ENCODE assay signal across 28 mouse cellular contexts in genomic region chr1:177651219-177651618, GRCm38 (mm10).
DNase-seq lines count a peak whose midpoint lies in the region; ATAC-seq and TF ChIP-seq lines count a peak whose summit lies in the region.
"Had no signal": no experiment of that assay in that cellular context is flagged by ENCODE, and none has a peak within 500 bp of the region (broad histone marks: within the 10 kb centered on the region; RNA-seq: fewer than 3 reads in every experiment).

No protein-coding gene starts in this region.

- dilution Hi-C loops in CH12.LX (cut with MboI; ENCODE audit: extremely low pct_ligation_motif_present, extremely low pct_unique_long_range_greater_than_20kb, low sequenced_read_pairs): no loop called here

- TF ChIP-seq RAD21 in CH12.LX (IDR thresholded peaks at IDR 0.05; ENCODE audit: low read depth, low read length): no peak

- no peak overlapping the region for H3K4me3 ChIP-seq in CH12.LX (replicated peaks in 1 of 3; ENCODE audit: low read depth in 2 of 3, low read length in 2 of 3, poor library complexity in 1 of 3)
- H3K4me3 ChIP-seq: embryonic facial prominence, embryonic 10.5 days; embryonic facial prominence, embryonic 13.5 days; erythroblast, embryonic 14.5 days; forebrain, embryonic 12.5 days; forebrain, embryonic 15.5 days; hindbrain, embryonic 10.5 days; hindbrain, embryonic 13.5 days had no signal

- no peaks in the 10 kb centered on the region for H3K36me3 ChIP-seq in CH12.LX (replicated peaks in 1 of 2; ENCODE audit: control insufficient read depth in 1 of 2, insufficient read depth in 1 of 2, low read length in 1 of 2)
- H3K36me3 ChIP-seq: embryonic facial prominence, embryonic 10.5 days; embryonic facial prominence, embryonic 13.5 days; forebrain, embryonic 12.5 days; forebrain, embryonic 15.5 days; G1E; hindbrain, embryonic 10.5 days; hindbrain, embryonic 13.5 days had no signal

- H3K79me2 ChIP-seq in CH12.LX (replicated peaks; ENCODE audit: control insufficient read depth, extremely low read depth, insufficient read depth, poor library complexity, severe bottlenecking): no peaks in the 10 kb centered on the region

- H3K9me3 ChIP-seq in CH12.LX (replicated peaks; ENCODE audit: low read length): no peaks in the 10 kb centered on the region
- H3K9me3 ChIP-seq: embryonic facial prominence, embryonic 10.5 days; embryonic facial prominence, embryonic 13.5 days; forebrain, embryonic 12.5 days; forebrain, embryonic 15.5 days; hindbrain, embryonic 10.5 days; hindbrain, embryonic 13.5 days had no signal

- no peak for TF ChIP-seq CTCF in CH12.LX (conservative IDR thresholded peaks at IDR 0.05 in 1 of 2, IDR thresholded peaks at IDR 0.05 in 1 of 2; ENCODE audit: low read depth in 2 of 2, low read length in 2 of 2)

- H3K9ac ChIP-seq in CH12.LX (ENCODE audit: insufficient read depth, low read depth): no peak overlapping the region
- H3K9ac ChIP-seq: embryonic facial prominence, embryonic 13.5 days; forebrain, embryonic 12.5 days; forebrain, embryonic 15.5 days; hindbrain, embryonic 13.5 days had no signal

- H3K27ac ChIP-seq in CH12.LX (ENCODE audit: insufficient read depth, low read depth): no peak overlapping the region
- H3K27ac ChIP-seq: embryonic facial prominence, embryonic 10.5 days; embryonic facial prominence, embryonic 13.5 days; forebrain, embryonic 12.5 days; forebrain, embryonic 15.5 days; hindbrain, embryonic 10.5 days; hindbrain, embryonic 13.5 days had no signal

- intact Hi-C loops in heart, postnatal 10 days (cut with DNase I): no loop called here
- intact Hi-C loops in left cerebral cortex, postnatal 10 days (cut with DNase I): no loop called here

- in situ Hi-C loops in CH12.LX (cut with MboI; ENCODE audit: low pct_ligation_motif_present, low pct_unique_long_range_greater_than_20kb, low sequenced_read_pairs): no loop called here

- no peak for TF ChIP-seq POLR2A in CH12.LX (IDR thresholded peaks at IDR 0.05; ENCODE audit: low read depth, low read length)

- no peak overlapping the region for H3K4me2 ChIP-seq in CH12.LX (ENCODE audit: insufficient read depth, low read depth, poor library complexity, severe bottlenecking)
- H3K4me2 ChIP-seq: embryonic facial prominence, embryonic 13.5 days; forebrain, embryonic 12.5 days; forebrain, embryonic 15.5 days; heart, embryonic 11.5 days; hindbrain, embryonic 13.5 days had no signal

- DNase-seq in heart, adult 11 months: peak; percentile 44
- no peak for DNase-seq in heart, postnatal 10 days
- peak; percentile 36 for DNase-seq in CD4-positive helper T cell, adult 2 months (ENCODE audit: low read depth, low spot score)
- DNase-seq in CH12.LX (ENCODE audit: extremely low read depth): peak; percentile 57
- DNase-seq in left cerebral cortex, postnatal 10 days (ENCODE audit: extremely low spot score in 1 of 2, low spot score in 2 of 2): no peak
- no peak for DNase-seq in cerebellum, adult 11 months
- DNase-seq: adrenal gland, adult 2 months; adrenal gland, postnatal 14 days; cerebellum, adult 11-12 months; cerebellum, adult 8-10 months; cerebellum, postnatal 10 days; cerebellum, postnatal 36 days; embryo, embryonic 11 days; gastrocnemius, postnatal 10 days; gastrocnemius, postnatal 36 days; heart, postnatal 36 days had no signal

- TF ChIP-seq EP300 in CH12.LX (IDR thresholded peaks at IDR 0.05; ENCODE audit: low read length): no peak

- H3K4me1 ChIP-seq in CH12.LX (ENCODE audit: control insufficient read depth in 1 of 2, insufficient read depth in 2 of 2): peaks cover 3 to 9% of the 10 kb centered on the region in 2 experiments
- H3K4me1 ChIP-seq: forebrain, embryonic 12.5 days; forebrain, embryonic 15.5 days; hindbrain, embryonic 13.5 days had no signal

- H3K27me3 ChIP-seq in CH12.LX (replicated peaks): no peaks in the 10 kb centered on the region
- H3K27me3 ChIP-seq: embryonic facial prominence, embryonic 13.5 days; forebrain, embryonic 12.5 days; forebrain, embryonic 15.5 days; hindbrain, embryonic 13.5 days; Patski had no signal

- ATAC-seq in inflammation-experienced regulatory T-cells, adult 6 months: peak; percentile 58
- ATAC-seq: forebrain, embryonic 15.5 days; hindbrain, embryonic 16.5 days; Patski had no signal

TF ChIP-seq in CH12.LX, 34 proteins besides CTCF, POLR2A, EP300 and RAD21:
- TF ChIP-seq ELF1 (IDR thresholded peaks at IDR 0.05; ENCODE audit: low read depth, low read length): no peak
- no peak for TF ChIP-seq TCF12 (IDR thresholded peaks at IDR 0.05; ENCODE audit: low read depth, low read length)
- no peak for TF ChIP-seq PAX5 (IDR thresholded peaks at IDR 0.05; ENCODE audit: low read length)
- TF ChIP-seq ZMIZ1 (IDR thresholded peaks at IDR 0.05; ENCODE audit: low read depth, low read length): no peak
- TF ChIP-seq ZNF384 (IDR thresholded peaks at IDR 0.05; ENCODE audit: low read depth, low read length): no peak
- TF ChIP-seq CHD2 (IDR thresholded peaks at IDR 0.05; ENCODE audit: low read length): no peak
- no peak for TF ChIP-seq HCFC1 (IDR thresholded peaks at IDR 0.05; ENCODE audit: low read depth, low read length)

Comparison
In these comparisons a context has a peak if more than half of its experiments do, and no peak if none do; other contexts are left out.
1. DNase-seq: peak in heart, adult 11 months (single experiment), CD4-positive helper T cell, adult 2 months (single experiment) and CH12.LX (single experiment); none in heart, postnatal 10 days (0 of 2), left cerebral cortex, postnatal 10 days (0 of 2) and cerebellum, adult 11 months (single experiment).